Mouse (Mus musculus): ENCODE results near the gene Vcp. TPM values are rescaled to one million over a fixed set of nuclear protein-coding genes. Genes with fewer than 3 reads are reported as not detected.

The Vcp gene
- polyA plus RNA-seq, 1 experiment from 2014 or later, result 470 TPM

GRCm38 (mm10) chr4:43019641-43020465 lies 19.5 kb upstream of the Vcp start:
- Histone ChIP-seq H3K4me3 (replicated peaks; ENCODE audit: low read length) (no peak overlapping the region), H3K9me3 (ENCODE audit: control insufficient read depth, low read length) (no peaks in the 10 kb centered on the region), H3K4me2 (replicated peaks) (no peak overlapping the region), H3K27ac (no peak overlapping the region), H3K27me3 (ENCODE audit: control insufficient read depth, insufficient read depth, low read length) (no peaks in the 10 kb centered on the region), H3K4me1 (replicated peaks; ENCODE audit: control insufficient read depth, insufficient read depth, low read length) (peaks cover 11% of the 10 kb centered on the region), H3K36me3 (replicated peaks; ENCODE audit: control insufficient read depth, insufficient read depth) (peaks cover 59% of the 10 kb centered on the region), H3K9ac (no peak overlapping the region)
- no peak for DNase-seq (ENCODE audit: low spot score)
- WGBS, result 94% methylated on average over 23 of the region's 23 CpGs
- ATAC-seq (ENCODE audit: low FRiP score), result no peak

GRCm38 (mm10) chr4:43019176-43019575 lies 18.9 kb upstream of the Vcp start:
- Histone ChIP-seq H3K4me2 (replicated peaks) (no peak overlapping the region), H3K27ac (no peak overlapping the region), H3K9me3 (ENCODE audit: control insufficient read depth, low read length) (no peaks in the 10 kb centered on the region), H3K27me3 (ENCODE audit: control insufficient read depth, insufficient read depth, low read length) (no peaks in the 10 kb centered on the region), H3K36me3 (replicated peaks; ENCODE audit: control insufficient read depth, insufficient read depth) (peaks cover 59% of the 10 kb centered on the region), H3K9ac (no peak overlapping the region), H3K4me1 (replicated peaks; ENCODE audit: control insufficient read depth, insufficient read depth, low read length) (peaks cover 4% of the 10 kb centered on the region; the same call in 1 of the 2 replicates), H3K4me3 (replicated peaks; ENCODE audit: low read length) (no peak overlapping the region)
- DNase-seq (ENCODE audit: low spot score) (no peak), ATAC-seq (ENCODE audit: low FRiP score) (no peak)
- WGBS, result 94% methylated on average over 10 of the region's 10 CpGs

GRCm38 (mm10) chr4:43018156-43018555 lies 17.8 kb upstream of the Vcp start:
- H3K27me3 ChIP-seq (ENCODE audit: control insufficient read depth, insufficient read depth, low read length), result no peaks in the 10 kb centered on the region
- H3K4me2 ChIP-seq (replicated peaks), result no peak overlapping the region
- H3K9ac ChIP-seq, result no peak overlapping the region
- H3K4me3 ChIP-seq (replicated peaks; ENCODE audit: low read length), result no peak overlapping the region
- H3K9me3 ChIP-seq (ENCODE audit: control insufficient read depth, low read length), result no peaks in the 10 kb centered on the region
- WGBS, result 96% methylated on average over 4 of the region's 4 CpGs
- H3K27ac ChIP-seq, result no peak overlapping the region
- DNase-seq (ENCODE audit: low spot score) (no peak), ATAC-seq (ENCODE audit: low FRiP score) (no peak)
- no peaks in the 10 kb centered on the region for H3K4me1 ChIP-seq (replicated peaks; ENCODE audit: control insufficient read depth, insufficient read depth, low read length)
- peaks cover 59% of the 10 kb centered on the region for H3K36me3 ChIP-seq (replicated peaks; ENCODE audit: control insufficient read depth, insufficient read depth)

- no peak for DNase-seq (ENCODE audit: low spot score)
- H3K27me3 ChIP-seq (ENCODE audit: control insufficient read depth, insufficient read depth, low read length), result no peaks in the 10 kb centered on the region
- no peak overlapping the region for H3K4me3 ChIP-seq (replicated peaks; ENCODE audit: low read length)
- H3K9me3 ChIP-seq (ENCODE audit: control insufficient read depth, low read length), result no peaks in the 10 kb centered on the region
- ATAC-seq (ENCODE audit: low FRiP score), result no peak
- no peak overlapping the region for H3K9ac ChIP-seq
- peaks cover 4% of the 10 kb centered on the region; the same call in 1 of the 2 replicates for H3K36me3 ChIP-seq (replicated peaks; ENCODE audit: control insufficient read depth, insufficient read depth)
- no peak overlapping the region for H3K4me2 ChIP-seq (replicated peaks)
- H3K4me1 ChIP-seq (replicated peaks; ENCODE audit: control insufficient read depth, insufficient read depth, low read length), result peaks cover 9% of the 10 kb centered on the region
- H3K27ac ChIP-seq, result no peak overlapping the region
- 95% methylated on average over 1 of the region's 1 CpGs for WGBS
These were observed 11.8 kb upstream of the Vcp start for GRCm38 (mm10) chr4:43012091-43012490.

- H3K36me3 ChIP-seq (replicated peaks; ENCODE audit: control insufficient read depth, insufficient read depth), result no peaks in the 10 kb centered on the region; the same call in 1 of the 2 replicates
- peak; percentile 94 for ATAC-seq (ENCODE audit: low FRiP score)
- H3K4me3 ChIP-seq (replicated peaks; ENCODE audit: low read length), result peak within 1 kb of the TSS; percentile 68
- H3K27ac ChIP-seq, result no peak within 1 kb of the TSS
- 2% methylated on average over 37 of the region's 37 CpGs for WGBS
- peaks cover 9% of the 10 kb centered on the region for H3K4me1 ChIP-seq (replicated peaks; ENCODE audit: control insufficient read depth, insufficient read depth, low read length)
- peak; percentile 79 for DNase-seq (ENCODE audit: low spot score)
- no peaks in the 10 kb centered on the region for H3K9me3 ChIP-seq (ENCODE audit: control insufficient read depth, low read length)
- peak within 1 kb of the TSS; percentile 62 for H3K4me2 ChIP-seq (replicated peaks)
- peak within 1 kb of the TSS; percentile 56 for H3K9ac ChIP-seq
- H3K27me3 ChIP-seq (ENCODE audit: control insufficient read depth, insufficient read depth, low read length), result no peaks in the 10 kb centered on the region
These were observed 10.1 kb upstream of the Vcp start, which contains the start of gene Fancg for GRCm38 (mm10) chr4:43010161-43011038. Fancg (minus strand) TSS chr4:43010506.

GRCm38 (mm10) chr4:43005765-43006164 lies 5.5 kb upstream of the Vcp start:
- H3K4me3 ChIP-seq (replicated peaks; ENCODE audit: low read length), result no peak overlapping the region
- no peak overlapping the region for H3K27ac ChIP-seq
- peaks cover 13% of the 10 kb centered on the region for H3K4me1 ChIP-seq (replicated peaks; ENCODE audit: control insufficient read depth, insufficient read depth, low read length)
- no peaks in the 10 kb centered on the region for H3K27me3 ChIP-seq (ENCODE audit: control insufficient read depth, insufficient read depth, low read length)
- H3K4me2 ChIP-seq (replicated peaks), result no peak overlapping the region
- H3K36me3 ChIP-seq (replicated peaks; ENCODE audit: control insufficient read depth, insufficient read depth), result peaks cover 5% of the 10 kb centered on the region; the same call in 1 of the 2 replicates
- 65% methylated on average over 2 of the region's 2 CpGs for WGBS
- no peak for ATAC-seq (ENCODE audit: low FRiP score)
- no peak overlapping the region for H3K9ac ChIP-seq
- H3K9me3 ChIP-seq (ENCODE audit: control insufficient read depth, low read length), result no peaks in the 10 kb centered on the region
- no peak for DNase-seq (ENCODE audit: low spot score)

GRCm38 (mm10) chr4:43004951-43005350 lies 4.6 kb upstream of the Vcp start:
- H3K4me2 ChIP-seq (replicated peaks), result no peak overlapping the region
- no peaks in the 10 kb centered on the region for H3K27me3 ChIP-seq (ENCODE audit: control insufficient read depth, insufficient read depth, low read length)
- peaks cover 14% of the 10 kb centered on the region for H3K4me1 ChIP-seq (replicated peaks; ENCODE audit: control insufficient read depth, insufficient read depth, low read length)
- H3K9ac ChIP-seq, result no peak overlapping the region
- ATAC-seq (ENCODE audit: low FRiP score), result no peak
- H3K9me3 ChIP-seq (ENCODE audit: control insufficient read depth, low read length), result no peaks in the 10 kb centered on the region
- H3K27ac ChIP-seq, result no peak overlapping the region
- WGBS, result 96% methylated on average over 3 of the region's 3 CpGs
- no peak overlapping the region for H3K4me3 ChIP-seq (replicated peaks; ENCODE audit: low read length)
- DNase-seq (ENCODE audit: low spot score), result no peak
- H3K36me3 ChIP-seq (replicated peaks; ENCODE audit: control insufficient read depth, insufficient read depth), result peaks cover 5% of the 10 kb centered on the region; the same call in 1 of the 2 replicates

GRCm38 (mm10) chr4:43002756-43003439 lies 2.6 kb upstream of the Vcp start:
- no peak overlapping the region for H3K4me2 ChIP-seq (replicated peaks)
- peaks cover 5% of the 10 kb centered on the region; the same call in 1 of the 2 replicates for H3K36me3 ChIP-seq (replicated peaks; ENCODE audit: control insufficient read depth, insufficient read depth)
- no peak for DNase-seq (ENCODE audit: low spot score)
- H3K27me3 ChIP-seq (ENCODE audit: control insufficient read depth, insufficient read depth, low read length), result no peaks in the 10 kb centered on the region
- no peak overlapping the region for H3K27ac ChIP-seq
- H3K9ac ChIP-seq, result no peak overlapping the region
- no peaks in the 10 kb centered on the region for H3K9me3 ChIP-seq (ENCODE audit: control insufficient read depth, low read length)
- no peak overlapping the region for H3K4me3 ChIP-seq (replicated peaks; ENCODE audit: low read length)
- WGBS, result 82% methylated on average over 12 of the region's 12 CpGs
- H3K4me1 ChIP-seq (replicated peaks; ENCODE audit: control insufficient read depth, insufficient read depth, low read length), result peaks cover 17% of the 10 kb centered on the region
- ATAC-seq (ENCODE audit: low FRiP score), result no peak

All from hindbrain, embryonic 14.5 days (tissue).